Mouse (Mus musculus): Measurements from ENCODE around the gene Gtf2ird2. TPM values are rescaled to one million over a fixed set of nuclear protein-coding genes. Genes with fewer than 3 reads are reported as not detected.

Gtf2ird2 gene
- polyA plus RNA-seq, 1 experiment from 2014 or later, result 8.4 TPM

GRCm38 (mm10) chr5:134237508-134237907, 53.7 kb downstream of the Gtf2ird2 start:
- Histone ChIP-seq H3K27me3 (no peaks in the 10 kb centered on the region), H3K36me3 (peaks cover 71% of the 10 kb centered on the region), H3K4me2 (no peak overlapping the region), H3K9ac (no peak overlapping the region), H3K9me3 (no peaks in the 10 kb centered on the region), H3K27ac (peak overlapping the region; percentile 17; the same call in 1 of the 2 replicates), H3K4me3 (no peak overlapping the region), H3K4me1 (peaks cover 36% of the 10 kb centered on the region)
- ATAC-seq (ENCODE audit: insufficient number of reproducible peaks, low FRiP score, low TSS enrichment, low read depth), result no peak
- 88% methylated on average over 11 of the region's 11 CpGs for WGBS

- H3K27ac ChIP-seq, result no peak overlapping the region
- H3K27me3 ChIP-seq, result no peaks in the 10 kb centered on the region
- H3K4me2 ChIP-seq, result no peak overlapping the region
- H3K4me3 ChIP-seq, result no peak overlapping the region
- H3K4me1 ChIP-seq, result peaks cover 29% of the 10 kb centered on the region
- peaks cover 78% of the 10 kb centered on the region for H3K36me3 ChIP-seq
- WGBS, result 89% methylated on average over 28 of the region's 28 CpGs
- no peak overlapping the region for H3K9ac ChIP-seq
- no peaks in the 10 kb centered on the region for H3K9me3 ChIP-seq
- ATAC-seq (ENCODE audit: insufficient number of reproducible peaks, low FRiP score, low TSS enrichment, low read depth), result no peak
Observed at GRCm38 (mm10) chr5:134237936-134238760, 54.3 kb downstream of the Gtf2ird2 start.

GRCm38 (mm10) chr5:134241831-134242230, 58.0 kb downstream of the Gtf2ird2 start:
- Histone ChIP-seq H3K4me1 (no peaks in the 10 kb centered on the region), H3K4me3 (no peak overlapping the region), H3K4me2 (no peak overlapping the region), H3K36me3 (peaks cover 100% of the 10 kb centered on the region), H3K9ac (no peak overlapping the region), H3K9me3 (no peaks in the 10 kb centered on the region), H3K27me3 (no peaks in the 10 kb centered on the region), H3K27ac (no peak overlapping the region)
- WGBS, result 75% methylated on average over 5 of the region's 5 CpGs
- no peak for ATAC-seq (ENCODE audit: insufficient number of reproducible peaks, low FRiP score, low TSS enrichment, low read depth)

GRCm38 (mm10) chr5:134243661-134244436, 60.0 kb downstream of the Gtf2ird2 start:
- no peaks in the 10 kb centered on the region for H3K27me3 ChIP-seq
- H3K4me3 ChIP-seq, result no peak overlapping the region
- no peaks in the 10 kb centered on the region for H3K9me3 ChIP-seq
- no peak overlapping the region for H3K4me2 ChIP-seq
- H3K27ac ChIP-seq, result no peak overlapping the region
- 92% methylated on average over 26 of the region's 26 CpGs for WGBS
- H3K36me3 ChIP-seq, result peaks cover 100% of the 10 kb centered on the region
- no peaks in the 10 kb centered on the region for H3K4me1 ChIP-seq
- no peak overlapping the region for H3K9ac ChIP-seq
- ATAC-seq (ENCODE audit: insufficient number of reproducible peaks, low FRiP score, low TSS enrichment, low read depth), result no peak

GRCm38 (mm10) chr5:134244890-134245289, 61.1 kb downstream of the Gtf2ird2 start:
- H3K9ac ChIP-seq, result no peak overlapping the region
- ATAC-seq (ENCODE audit: insufficient number of reproducible peaks, low FRiP score, low TSS enrichment, low read depth), result no peak
- H3K27me3 ChIP-seq, result no peaks in the 10 kb centered on the region
- WGBS, result 94% methylated on average over 5 of the region's 5 CpGs
- no peak overlapping the region for H3K27ac ChIP-seq
- H3K4me3 ChIP-seq, result no peak overlapping the region
- no peaks in the 10 kb centered on the region for H3K9me3 ChIP-seq
- H3K4me1 ChIP-seq, result no peaks in the 10 kb centered on the region
- peaks cover 100% of the 10 kb centered on the region for H3K36me3 ChIP-seq
- H3K4me2 ChIP-seq, result no peak overlapping the region

GRCm38 (mm10) chr5:134246146-134246545, 62.3 kb downstream of the Gtf2ird2 start:
- H3K27ac ChIP-seq, result no peak overlapping the region
- H3K4me1 ChIP-seq, result no peaks in the 10 kb centered on the region
- no peak overlapping the region for H3K4me3 ChIP-seq
- H3K27me3 ChIP-seq, result no peaks in the 10 kb centered on the region
- no peak overlapping the region for H3K9ac ChIP-seq
- no peaks in the 10 kb centered on the region for H3K9me3 ChIP-seq
- WGBS, result 89% methylated on average over 5 of the region's 5 CpGs
- no peak overlapping the region for H3K4me2 ChIP-seq
- peaks cover 97% of the 10 kb centered on the region for H3K36me3 ChIP-seq
- ATAC-seq (ENCODE audit: insufficient number of reproducible peaks, low FRiP score, low TSS enrichment, low read depth), result no peak

- H3K4me2 ChIP-seq, result no peak overlapping the region
- ATAC-seq (ENCODE audit: insufficient number of reproducible peaks, low FRiP score, low TSS enrichment, low read depth), result no peak
- peaks cover 97% of the 10 kb centered on the region for H3K36me3 ChIP-seq
- no peak overlapping the region for H3K9ac ChIP-seq
- H3K4me3 ChIP-seq, result no peak overlapping the region
- no peak overlapping the region for H3K27ac ChIP-seq
- H3K27me3 ChIP-seq, result no peaks in the 10 kb centered on the region
- H3K4me1 ChIP-seq, result no peaks in the 10 kb centered on the region
- H3K9me3 ChIP-seq, result no peaks in the 10 kb centered on the region
- 80% methylated on average over 14 of the region's 14 CpGs for WGBS
Observed at GRCm38 (mm10) chr5:134248608-134249244, 64.9 kb downstream of the Gtf2ird2 start.

GRCm38 (mm10) chr5:134249245-134249649, 65.4 kb downstream of the Gtf2ird2 start:
- no peak for ATAC-seq (ENCODE audit: insufficient number of reproducible peaks, low FRiP score, low TSS enrichment, low read depth)
- H3K4me2 ChIP-seq, result no peak overlapping the region
- no peaks in the 10 kb centered on the region for H3K27me3 ChIP-seq
- H3K27ac ChIP-seq, result no peak overlapping the region
- no peaks in the 10 kb centered on the region for H3K4me1 ChIP-seq
- no peak overlapping the region for H3K4me3 ChIP-seq
- peaks cover 97% of the 10 kb centered on the region for H3K36me3 ChIP-seq
- H3K9ac ChIP-seq, result no peak overlapping the region
- no peaks in the 10 kb centered on the region for H3K9me3 ChIP-seq
- 69% methylated on average over 8 of the region's 8 CpGs for WGBS

GRCm38 (mm10) chr5:134250601-134251000, 66.8 kb downstream of the Gtf2ird2 start:
- no peak overlapping the region for H3K4me3 ChIP-seq
- no peak overlapping the region for H3K27ac ChIP-seq
- no peak overlapping the region for H3K4me2 ChIP-seq
- ATAC-seq (ENCODE audit: insufficient number of reproducible peaks, low FRiP score, low TSS enrichment, low read depth), result no peak
- 89% methylated on average over 3 of the region's 3 CpGs for WGBS
- H3K4me1 ChIP-seq, result no peaks in the 10 kb centered on the region
- H3K9me3 ChIP-seq, result no peaks in the 10 kb centered on the region
- H3K36me3 ChIP-seq, result peaks cover 97% of the 10 kb centered on the region
- no peak overlapping the region for H3K9ac ChIP-seq
- H3K27me3 ChIP-seq, result no peaks in the 10 kb centered on the region

- Histone ChIP-seq H3K4me1 (no peaks in the 10 kb centered on the region), H3K9me3 (no peaks in the 10 kb centered on the region), H3K27ac (no peak overlapping the region), H3K27me3 (no peaks in the 10 kb centered on the region), H3K36me3 (peaks cover 97% of the 10 kb centered on the region), H3K4me2 (no peak overlapping the region), H3K4me3 (no peak overlapping the region), H3K9ac (no peak overlapping the region)
- over 99% methylated on average over 4 of the region's 4 CpGs for WGBS
- ATAC-seq (ENCODE audit: insufficient number of reproducible peaks, low FRiP score, low TSS enrichment, low read depth), result no peak
Observed at GRCm38 (mm10) chr5:134251083-134251482, 67.3 kb downstream of the Gtf2ird2 start.

GRCm38 (mm10) chr5:134253806-134254205, 70.0 kb downstream of the Gtf2ird2 start:
- 70% methylated on average over 3 of the region's 3 CpGs for WGBS
- H3K4me1 ChIP-seq, result no peaks in the 10 kb centered on the region
- no peak overlapping the region for H3K4me2 ChIP-seq
- H3K9ac ChIP-seq, result no peak overlapping the region
- H3K4me3 ChIP-seq, result no peak overlapping the region
- H3K36me3 ChIP-seq, result peaks cover 90% of the 10 kb centered on the region
- no peak overlapping the region for H3K27ac ChIP-seq
- ATAC-seq (ENCODE audit: insufficient number of reproducible peaks, low FRiP score, low TSS enrichment, low read depth), result no peak
- no peaks in the 10 kb centered on the region for H3K9me3 ChIP-seq
- H3K27me3 ChIP-seq, result no peaks in the 10 kb centered on the region

GRCm38 (mm10) chr5:134255294-134255693, 71.5 kb downstream of the Gtf2ird2 start:
- Histone ChIP-seq H3K4me3 (no peak overlapping the region), H3K4me1 (no peaks in the 10 kb centered on the region), H3K4me2 (no peak overlapping the region), H3K9me3 (no peaks in the 10 kb centered on the region), H3K27ac (no peak overlapping the region), H3K27me3 (no peaks in the 10 kb centered on the region), H3K9ac (no peak overlapping the region), H3K36me3 (peaks cover 91% of the 10 kb centered on the region)
- no peak for ATAC-seq (ENCODE audit: insufficient number of reproducible peaks, low FRiP score, low TSS enrichment, low read depth)
- 92% methylated on average over 10 of the region's 10 CpGs for WGBS

All from limb, embryonic 15.5 days (tissue).